Mouse (Mus musculus): ENCODE measurements at regions not wholly inside any gene's neighbourhood (a gene's known extent, or its start where the extent isn't known, plus 50 kb on each side); places are given as distances from the start of the nearest gene placed in this dataset.

DNA sequence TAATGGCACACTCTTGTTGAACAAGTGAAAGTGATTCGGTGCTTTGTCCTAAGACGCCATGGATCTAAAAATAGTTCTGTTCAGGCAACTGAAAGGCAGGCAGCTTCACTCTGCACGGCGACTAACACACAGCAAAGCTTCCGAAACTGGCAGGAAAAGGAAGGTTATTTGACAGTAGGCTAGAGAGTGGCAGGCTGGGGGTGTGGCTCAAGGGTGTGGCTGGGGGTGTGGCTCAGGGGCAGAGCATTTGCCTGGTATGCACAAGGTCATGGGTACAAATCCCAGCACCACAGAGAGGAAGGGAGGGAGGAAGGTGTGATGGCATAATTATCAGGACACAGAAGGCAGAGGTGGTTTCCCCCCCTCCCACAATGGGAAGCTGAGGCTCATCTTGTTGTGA, 310.8 kb upstream of the Tbx3 start:
- TF ChIP-seq CTCF (IDR thresholded peaks at IDR 0.05), result no peak
- no peak for TF ChIP-seq EP300 (IDR thresholded peaks at IDR 0.05)

Measured in lung, postnatal 0 days (tissue).